Mouse (Mus musculus) testis, adult 2 months (tissue): ENCODE measurements around the gene Carm1.

Experiments
- CTCF ChIP-seq: fragments of 200-500 bp; IDR thresholded peaks from 2 replicates; pipeline ENCODE4 v1.5.1; 2012; ENCODE audit warnings: low read depth, mild to moderate bottlenecking, inconsistent platforms, low read length, moderate library complexity; ENCODE audit not compliant: control insufficient read depth, insufficient read depth, insufficient replicate concordance
- POLR2A ChIP-seq: fragments of 200-500 bp; IDR thresholded peaks from 2 replicates; pipeline ENCODE4 v1.6.1; 2012; ENCODE audit warnings: low read depth, mild to moderate bottlenecking, inconsistent platforms, low read length, moderate library complexity; ENCODE audit not compliant: control insufficient read depth

DNA sequence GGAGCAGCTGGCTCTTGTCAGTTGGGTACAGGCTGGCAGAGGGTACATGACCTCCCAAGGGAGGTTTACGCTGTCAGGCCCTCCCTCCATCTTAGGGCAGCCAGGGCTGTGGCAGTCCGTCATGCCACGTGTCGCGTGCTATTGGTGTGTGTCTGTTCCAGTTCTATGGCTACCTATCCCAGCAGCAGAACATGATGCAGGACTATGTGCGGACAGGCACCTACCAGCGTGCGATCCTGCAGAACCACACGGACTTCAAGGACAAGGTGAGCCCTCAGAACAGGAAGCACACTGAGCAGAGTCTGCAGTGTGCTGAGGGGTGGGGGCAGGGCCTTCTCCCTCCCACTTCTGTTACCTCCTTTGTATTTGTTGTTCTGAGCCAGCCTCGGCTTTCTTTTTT is 28.6 kb downstream of the Carm1 start:
- TF ChIP-seq CTCF: no peak
- no peak for TF ChIP-seq POLR2A
